Mouse (Mus musculus) E14TG2a.4 (cell line): ENCODE data around the gene Nsun2.

Experiments used
- H3K27me3 ChIP-seq: 2 replicates; pipeline ENCODE4 v1.6.1; 2014; ENCODE audit warnings: low read length, control low read depth; ENCODE audit not compliant: insufficient read depth
- H3K36me3 ChIP-seq: 2 replicates; pipeline ENCODE4 v1.6.1; 2014; ENCODE audit warnings: low read length, control low read depth; ENCODE audit not compliant: insufficient read depth
- H3K4me1 ChIP-seq: replicated peaks from 2 replicates; pipeline ENCODE4 v1.6.1; 2014; ENCODE audit warnings: low read depth, low read length, control low read depth
- H3K4me3 ChIP-seq: replicated peaks from 2 replicates; pipeline ENCODE4 v1.5.1; 2014; ENCODE audit warnings: mild to moderate bottlenecking, low read length
- H3K9me3 ChIP-seq: 2 replicates; pipeline ENCODE4 v1.6.1; 2014; ENCODE audit warnings: low read length, control low read depth
- CTCF ChIP-seq: conservative IDR thresholded peaks from 2 replicates; pipeline ENCODE4 v1.5.1; 2014; ENCODE audit warnings: low read length
- NANOG ChIP-seq: IDR thresholded peaks from 2 replicates; pipeline ENCODE4 v1.6.1; 2014; ENCODE audit warnings: borderline replicate concordance, low read length, mixed read lengths
- POU5F1 ChIP-seq: IDR thresholded peaks from 2 replicates; pipeline ENCODE4 v1.6.1; 2014; ENCODE audit warnings: low read length, borderline replicate concordance

The Nsun2 gene

DNA sequence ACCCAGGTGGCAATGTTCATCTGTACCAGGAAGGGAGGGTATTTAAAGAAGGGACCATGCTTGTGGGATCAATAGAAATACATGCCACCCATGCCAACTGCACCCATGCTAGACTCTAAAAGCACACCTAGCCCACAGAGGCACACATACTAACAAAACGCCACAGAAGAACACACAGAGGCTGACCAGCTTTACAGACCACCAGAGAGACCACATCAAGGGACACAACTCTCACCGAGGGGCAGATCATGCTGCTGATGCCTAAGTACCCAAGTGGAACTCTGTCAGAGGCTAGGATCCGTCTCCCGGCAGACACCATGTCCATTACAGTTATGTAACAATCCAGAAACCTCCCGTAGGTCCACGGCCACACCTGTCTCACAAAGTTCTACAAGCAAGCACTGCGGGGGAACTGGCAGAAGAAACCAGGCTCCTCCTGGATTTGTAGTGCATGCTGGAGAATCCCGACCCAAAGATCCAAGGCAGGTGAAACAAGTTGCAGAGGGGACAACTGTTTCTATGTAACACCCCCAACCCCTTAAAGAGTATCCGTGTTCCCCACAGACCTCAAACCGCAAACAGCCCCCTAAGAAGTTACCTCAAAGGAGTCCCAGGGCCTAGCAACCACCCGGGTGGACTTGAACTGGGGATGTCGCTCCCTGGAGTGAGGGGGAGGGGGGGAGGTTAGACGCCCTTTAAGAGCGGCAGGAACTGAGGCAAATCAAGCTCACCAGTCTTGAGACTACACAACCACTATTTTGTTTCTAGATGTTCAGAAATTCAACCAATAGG, 1.2 kb upstream of the Nsun2 start:
- peaks cover 64% of the 10 kb centered on the region for H3K4me1 ChIP-seq
- no peaks in the 10 kb centered on the region for H3K9me3 ChIP-seq
- peaks cover 43% of the 10 kb centered on the region for H3K36me3 ChIP-seq
- no peaks in the 10 kb centered on the region for H3K27me3 ChIP-seq
- H3K4me3 ChIP-seq = peak overlapping the region; percentile 90
- TF ChIP-seq NANOG (no peak), CTCF (no peak), POU5F1 (no peak)

DNA sequence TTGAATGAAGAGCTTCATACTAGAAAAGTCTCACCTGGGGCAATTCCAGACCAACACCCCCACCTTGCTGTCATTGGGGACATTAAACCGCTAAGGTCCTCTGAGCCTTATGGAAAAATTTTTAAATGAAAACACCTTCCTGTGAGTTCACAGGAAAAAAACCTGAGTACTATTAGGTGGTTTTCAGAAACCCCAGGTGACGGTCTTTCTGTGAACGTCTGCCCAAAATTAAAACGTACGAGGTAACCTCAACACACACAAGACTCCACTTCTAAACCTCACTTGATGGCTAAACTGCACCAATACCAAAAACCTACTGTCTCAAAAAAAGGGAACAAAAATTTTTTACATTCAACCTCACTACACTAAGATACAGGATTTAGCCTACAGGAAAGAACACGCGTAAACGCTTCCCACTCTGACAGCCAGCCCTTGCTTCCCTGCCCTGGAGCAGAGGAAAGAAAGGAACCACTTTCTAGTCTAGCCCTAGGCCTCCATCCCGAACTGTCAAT, 597 bp upstream of the Nsun2 start:
- peak overlapping the region; percentile 90 for H3K4me3 ChIP-seq
- no peaks in the 10 kb centered on the region for H3K9me3 ChIP-seq
- TF ChIP-seq NANOG (no peak), POU5F1 (no peak), CTCF (no peak)
- H3K27me3 ChIP-seq = no peaks in the 10 kb centered on the region
- H3K4me1 ChIP-seq = peaks cover 64% of the 10 kb centered on the region
- H3K36me3 ChIP-seq = peaks cover 40% of the 10 kb centered on the region

DNA sequence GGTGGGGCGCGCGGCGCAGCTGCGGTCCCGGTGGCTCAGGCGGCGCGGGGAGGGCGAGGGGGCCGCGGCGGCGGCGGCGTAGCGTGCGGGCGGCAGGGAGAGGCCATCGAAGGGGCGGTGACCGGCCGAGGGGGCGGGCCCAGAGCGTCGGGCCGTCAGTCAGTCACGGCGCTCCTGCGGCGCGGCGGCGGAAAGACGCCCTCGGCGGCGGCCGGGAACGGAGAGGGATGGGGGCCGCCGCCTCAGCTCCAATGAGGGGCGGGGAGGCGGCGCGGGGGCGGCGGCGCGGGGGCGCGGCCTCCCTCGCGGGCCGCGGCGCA, 748 bp downstream of the Nsun2 start, which contains the start of gene Tent4a:
Gene Tent4a (minus strand): TSS at position 284 of the 320 bp plus-strand sequence.
- Histone ChIP-seq H3K9me3 (no peaks in the 10 kb centered on the region), H3K4me3 (peak within 1 kb of the TSS; percentile 90), H3K4me1 (peaks cover 65% of the 10 kb centered on the region), H3K27me3 (no peaks in the 10 kb centered on the region), H3K36me3 (peaks cover 28% of the 10 kb centered on the region)
- TF ChIP-seq NANOG (no peak), CTCF (no peak), POU5F1 (no peak)

DNA sequence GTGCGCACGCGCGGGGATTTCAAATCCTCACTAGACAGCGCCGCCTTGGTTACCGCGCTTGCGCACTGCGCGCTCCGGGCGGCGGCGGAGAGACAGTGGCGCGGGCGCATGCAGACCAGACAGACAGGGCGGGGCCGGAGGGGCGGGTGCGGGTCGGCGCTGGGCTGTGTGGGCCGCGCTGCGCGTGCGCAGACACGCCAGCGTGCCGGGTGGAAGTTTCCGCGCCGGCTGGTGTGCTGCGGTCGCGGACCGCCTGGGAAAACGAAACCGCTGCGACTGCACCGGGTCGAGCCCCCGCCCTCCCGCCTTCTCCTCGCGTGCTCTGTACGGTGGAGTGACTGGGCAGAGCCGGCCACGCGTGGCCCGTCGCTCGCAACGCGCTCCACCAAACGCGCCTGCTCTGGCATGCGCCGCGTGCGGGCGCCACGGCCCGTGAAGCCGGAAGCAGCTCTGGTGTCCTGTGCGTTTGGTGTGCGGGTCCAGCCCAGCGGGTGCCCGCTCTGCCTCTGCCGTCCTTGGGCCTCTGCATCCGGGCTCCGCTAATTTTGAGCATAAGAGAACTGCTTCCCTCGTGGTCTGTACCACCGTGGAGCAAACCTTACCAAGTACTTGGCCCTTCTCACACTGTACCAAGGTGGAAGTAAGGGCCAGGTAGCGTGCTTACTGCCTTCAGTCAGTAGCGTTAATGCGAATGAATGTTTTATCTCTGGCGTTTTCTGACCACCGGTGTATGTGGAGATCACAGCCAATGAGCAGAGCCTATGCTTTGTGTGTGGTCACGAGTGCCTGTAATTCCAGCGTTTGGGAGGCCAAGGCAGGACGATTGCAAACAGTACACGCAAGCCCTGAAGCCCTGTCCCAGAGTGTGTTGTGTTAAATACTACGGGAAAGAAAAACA, 1.4 kb downstream of the Nsun2 start:
- Histone ChIP-seq H3K36me3 (peaks cover 25% of the 10 kb centered on the region), H3K4me3 (peak overlapping the region; percentile 90), H3K9me3 (no peaks in the 10 kb centered on the region), H3K4me1 (peaks cover 62% of the 10 kb centered on the region), H3K27me3 (no peaks in the 10 kb centered on the region)
- no peak for TF ChIP-seq NANOG
- TF ChIP-seq CTCF = no peak

DNA sequence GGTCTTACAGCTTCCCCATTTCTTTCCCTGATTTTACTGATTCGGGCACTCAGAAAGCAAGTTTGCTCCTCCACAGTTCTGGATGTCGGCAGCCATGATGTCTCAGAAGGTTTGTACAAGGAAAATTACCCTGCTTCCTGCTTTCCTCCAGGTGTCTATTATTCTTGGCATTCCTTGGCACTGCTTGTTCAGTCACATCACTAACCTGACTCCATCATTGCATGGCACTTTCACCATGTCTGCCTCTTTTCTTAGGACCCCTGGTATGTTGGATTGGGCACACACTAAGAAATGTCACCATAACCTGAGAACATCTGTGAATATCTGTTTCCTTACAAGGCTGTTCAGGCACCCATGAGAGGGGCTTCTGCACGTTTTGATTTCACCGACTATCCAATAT, 2.5 kb downstream of the Nsun2 start:
- no peaks in the 10 kb centered on the region for H3K9me3 ChIP-seq
- peaks cover 51% of the 10 kb centered on the region for H3K4me1 ChIP-seq
- H3K27me3 ChIP-seq = 0 out of 2 replicates have a peak, but pooled peaks cover under 1% of the 10 kb centered on the region
- H3K36me3 ChIP-seq = peaks cover 15% of the 10 kb centered on the region
- H3K4me3 ChIP-seq = no peak overlapping the region
- no peak for TF ChIP-seq CTCF
- no peak for TF ChIP-seq NANOG
- no peak for TF ChIP-seq POU5F1

DNA sequence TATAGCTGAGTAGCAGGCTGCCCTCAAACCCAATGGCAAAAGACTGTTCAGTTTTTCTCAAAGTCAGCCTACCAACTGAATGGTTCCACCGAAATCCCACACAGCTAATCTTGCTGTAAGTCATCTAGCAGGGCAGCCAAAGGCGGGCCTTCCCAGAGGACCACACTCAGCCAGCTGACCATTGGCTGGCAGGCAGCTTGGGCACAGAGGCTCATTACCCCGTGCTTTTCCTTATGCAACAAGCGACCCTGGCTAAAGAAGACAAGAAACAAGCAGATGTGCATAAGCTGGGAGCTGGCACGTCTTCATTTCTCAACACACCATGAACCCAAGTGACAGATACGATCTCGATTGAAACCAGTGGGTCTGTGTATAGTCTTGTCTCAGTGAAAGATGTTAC, 3.8 kb downstream of the Nsun2 start:
- Histone ChIP-seq H3K4me3 (no peak overlapping the region), H3K27me3 (peaks cover 11% of the 10 kb centered on the region)
- TF ChIP-seq NANOG (no peak), POU5F1 (no peak), CTCF (no peak)

DNA sequence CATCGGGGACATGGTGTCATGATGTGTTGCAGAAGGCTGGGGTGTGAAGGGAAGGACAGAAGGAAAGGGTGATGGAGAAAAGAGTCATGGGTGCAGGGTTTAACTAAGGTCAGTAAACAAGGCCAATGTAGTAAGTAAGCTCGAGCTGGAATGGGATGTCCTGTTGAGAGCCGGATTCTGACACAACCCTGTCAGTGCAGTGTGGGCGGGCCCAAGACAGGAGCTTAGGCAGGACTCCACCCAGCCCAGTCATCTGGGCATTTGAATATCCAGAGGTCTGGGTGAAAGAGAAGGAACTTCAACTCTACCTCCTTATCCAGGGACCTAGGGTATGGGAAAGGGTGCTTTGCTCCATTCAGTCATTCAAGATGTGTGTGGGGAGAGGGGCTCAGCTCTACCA, 4.8 kb downstream of the Nsun2 start:
- Histone ChIP-seq H3K36me3 (no peaks in the 10 kb centered on the region), H3K4me3 (no peak overlapping the region), H3K9me3 (no peaks in the 10 kb centered on the region), H3K4me1 (peaks cover 40% of the 10 kb centered on the region), H3K27me3 (peaks cover 15% of the 10 kb centered on the region)
- no peak for TF ChIP-seq CTCF
- no peak for TF ChIP-seq NANOG
- no peak for TF ChIP-seq POU5F1

More for the DNA sequence above, 3.8 kb downstream of the Nsun2 start:
- peaks cover 39% of the 10 kb centered on the region for H3K4me1 ChIP-seq
- peaks cover 3% of the 10 kb centered on the region; the same call in 1 of the 2 replicates for H3K36me3 ChIP-seq
- H3K9me3 ChIP-seq = no peaks in the 10 kb centered on the region

DNA sequence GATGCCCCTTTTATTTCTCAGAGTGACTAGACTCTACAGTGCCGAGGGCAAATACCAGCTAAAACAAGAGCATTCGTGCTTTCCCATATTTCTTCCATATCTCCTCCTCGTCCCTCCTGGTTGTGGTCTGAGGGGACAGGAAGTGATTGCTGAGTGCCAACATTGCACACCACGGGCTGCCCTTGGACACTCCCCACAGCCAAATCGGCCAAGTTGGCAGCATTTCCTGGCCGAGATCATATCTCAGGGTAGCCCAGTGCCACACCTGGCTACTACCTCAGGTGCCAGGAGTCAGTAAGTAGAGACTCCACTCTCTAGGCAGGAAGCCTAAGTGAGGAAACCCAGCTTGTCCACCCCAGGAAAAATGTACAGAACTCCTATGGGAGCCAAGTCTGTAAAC, 7.7 kb downstream of the Nsun2 start:
- no peaks in the 10 kb centered on the region for H3K36me3 ChIP-seq

DNA sequence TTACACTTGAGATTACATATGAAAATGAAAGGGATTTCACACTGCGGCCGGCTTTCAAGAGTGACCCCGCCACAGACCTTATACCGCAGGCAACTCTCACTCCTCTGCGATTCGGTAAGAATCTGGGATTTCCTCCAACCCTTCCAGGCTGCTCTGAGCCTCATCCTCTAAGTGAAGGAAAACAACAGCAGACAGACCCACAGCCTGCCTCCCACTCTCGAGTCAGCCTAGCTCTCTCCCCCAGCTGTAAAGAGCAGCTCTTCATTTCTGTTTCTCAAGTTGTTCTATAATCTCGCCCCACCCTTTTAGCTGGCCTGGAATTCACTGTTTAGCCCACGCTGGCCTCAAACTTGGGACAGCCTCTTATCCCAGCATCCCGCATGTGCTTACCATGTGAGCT, 8.2 kb downstream of the Nsun2 start:
- Histone ChIP-seq H3K36me3 (no peaks in the 10 kb centered on the region), H3K27me3 (peaks cover 17% of the 10 kb centered on the region), H3K4me1 (peaks cover 30% of the 10 kb centered on the region), H3K4me3 (no peak overlapping the region), H3K9me3 (no peaks in the 10 kb centered on the region)
- TF ChIP-seq CTCF = no peak
- no peak for TF ChIP-seq POU5F1
- no peak for TF ChIP-seq NANOG

More for the DNA sequence above, 7.7 kb downstream of the Nsun2 start:
- peaks cover 33% of the 10 kb centered on the region for H3K4me1 ChIP-seq
- no peaks in the 10 kb centered on the region for H3K9me3 ChIP-seq
- no peak overlapping the region for H3K4me3 ChIP-seq
- H3K27me3 ChIP-seq = peaks cover 17% of the 10 kb centered on the region
- no peak for TF ChIP-seq NANOG
- TF ChIP-seq POU5F1 = no peak
- no peak for TF ChIP-seq CTCF
